Mouse (Mus musculus) testis, adult 2 months (tissue): ENCODE results near the gene Dbn1. TPM values are rescaled to one million over a fixed set of nuclear protein-coding genes. Genes with fewer than 3 reads are reported as not detected.

Source experiments
- H3K27ac ChIP-seq: fragments of 200-500 bp; 2 replicates; pipeline ENCODE4 v1.5.1; 2012; ENCODE audit warnings: low read depth, low read length; ENCODE audit not compliant: control insufficient read depth, insufficient read depth
- H3K27me3 ChIP-seq: fragments of 200-500 bp; 2 replicates; pipeline ENCODE4 v1.6.1; 2012; ENCODE audit warnings: mild to moderate bottlenecking, low read length, moderate library complexity; ENCODE audit not compliant: control insufficient read depth, insufficient read depth
- H3K36me3 ChIP-seq: fragments of 200-500 bp; 2 replicates; pipeline ENCODE4 v1.6.1; 2012; ENCODE audit warnings: mild to moderate bottlenecking, low read length; ENCODE audit not compliant: control insufficient read depth, insufficient read depth
- H3K4me1 ChIP-seq: fragments of 200-500 bp; 2 replicates; pipeline ENCODE4 v1.6.1; 2012; ENCODE audit warnings: low read length; ENCODE audit not compliant: control insufficient read depth, insufficient read depth
- H3K4me3 ChIP-seq: fragments of 200-500 bp; 2 replicates; pipeline ENCODE4 v1.5.1; 2012; ENCODE audit warnings: low read depth, mild to moderate bottlenecking, low read length, moderate library complexity, mixed read lengths; ENCODE audit not compliant: control insufficient read depth
- CTCF ChIP-seq: fragments of 200-500 bp; IDR thresholded peaks from 2 replicates; pipeline ENCODE4 v1.5.1; 2012; ENCODE audit warnings: low read depth, mild to moderate bottlenecking, inconsistent platforms, low read length, moderate library complexity; ENCODE audit not compliant: control insufficient read depth, insufficient read depth, insufficient replicate concordance
- POLR2A ChIP-seq: fragments of 200-500 bp; IDR thresholded peaks from 2 replicates; pipeline ENCODE4 v1.6.1; 2012; ENCODE audit warnings: low read depth, mild to moderate bottlenecking, inconsistent platforms, low read length, moderate library complexity; ENCODE audit not compliant: control insufficient read depth
- polyA plus RNA-seq: library from polyadenylated mRNA; depleted of rRNA; stranded (reverse); fragments of >200 nt; gene quantifications from 2 replicates; pipeline ENCODE4 v1.2.3, GENCODE M21; 2012; rRNA removed

The Dbn1 gene
- polyA plus RNA-seq, 1 experiment = 89.3 TPM

- peaks cover 3% of the 10 kb centered on the region; the same call in 1 of the 2 replicates for H3K4me1 ChIP-seq
- no peak for TF ChIP-seq CTCF
- H3K4me3 ChIP-seq = no peak overlapping the region
- no peaks in the 10 kb centered on the region for H3K27me3 ChIP-seq
- H3K36me3 ChIP-seq = no peaks in the 10 kb centered on the region
- no peak overlapping the region for H3K27ac ChIP-seq
Observed at GRCm38 (mm10) chr13:55430566-55430965, 57.3 kb downstream of the Dbn1 start.

- H3K4me3 ChIP-seq = no peak overlapping the region
- H3K4me1 ChIP-seq = peaks cover 3% of the 10 kb centered on the region; the same call in 1 of the 2 replicates
- no peaks in the 10 kb centered on the region for H3K27me3 ChIP-seq
- peak overlapping the region; percentile 85 for H3K27ac ChIP-seq
- no peaks in the 10 kb centered on the region for H3K36me3 ChIP-seq
- TF ChIP-seq CTCF (no peak), POLR2A (no peak)
Observed at GRCm38 (mm10) chr13:55429226-55429888, 58.6 kb downstream of the Dbn1 start.

GRCm38 (mm10) chr13:55426613-55427012 lies 61.3 kb downstream of the Dbn1 start, which contains the start of gene F12:
TSS of gene F12 (minus strand) at chr13:55426793.
- no peak for TF ChIP-seq POLR2A
- no peak for TF ChIP-seq CTCF

More at GRCm38 (mm10) chr13:55426613-55427012, 61.3 kb downstream of the Dbn1 start, which contains the start of gene F12:
- Histone ChIP-seq H3K36me3 (no peaks in the 10 kb centered on the region), H3K4me3 (no peak within 1 kb of the TSS), H3K4me1 (peaks cover 4% of the 10 kb centered on the region), H3K27ac (no peak within 1 kb of the TSS), H3K27me3 (no peaks in the 10 kb centered on the region)

Other genes with a start within 250 kb of the Dbn1 start
- 32.7 and 40.0 TPM in 2 replicates for gene Prelid1, start 167.6 kb downstream of the Dbn1 start, polyA plus RNA-seq
- 33.4 and 37.0 TPM in 2 replicates for gene Rab24, start 166.2 kb downstream of the Dbn1 start, polyA plus RNA-seq
- 2.3 and 2.4 TPM in 2 replicates for gene Mxd3, start 158.3 kb downstream of the Dbn1 start, polyA plus RNA-seq
- gene Lman2, start 125.3 kb downstream of the Dbn1 start, polyA plus RNA-seq = 43.7 and 44.8 TPM in 2 replicates
- 0.10 and 0.14 TPM in 2 replicates for gene Rgs14, start 118.4 kb downstream of the Dbn1 start, polyA plus RNA-seq
- 0.16 and 0.22 TPM in 2 replicates for gene Slc34a1, start 89.9 kb downstream of the Dbn1 start, polyA plus RNA-seq
- 279 and 352 TPM in 2 replicates for gene Pfn3, start 72.9 kb downstream of the Dbn1 start, polyA plus RNA-seq
- 3.0 and 3.4 TPM in 2 replicates for gene F12, start 61.3 kb downstream of the Dbn1 start, polyA plus RNA-seq
- gene Grk6, start 43.0 kb downstream of the Dbn1 start, polyA plus RNA-seq = 7.8 and 8.4 TPM in 2 replicates
- gene Prr7, start 23.8 kb downstream of the Dbn1 start, polyA plus RNA-seq = 20.3 and 24.9 TPM in 2 replicates
- gene Pdlim7, start 25.6 kb upstream of the Dbn1 start, polyA plus RNA-seq = 7.6 and 14.5 TPM in 2 replicates
- gene Dok3, start 41.2 kb upstream of the Dbn1 start, polyA plus RNA-seq = 2.3 TPM in 2 replicates
- gene Ddx41, start 48.5 kb upstream of the Dbn1 start, polyA plus RNA-seq = 52.0 and 58.5 TPM in 2 replicates
- gene Fam193b, start 83.0 kb upstream of the Dbn1 start, polyA plus RNA-seq = 28.5 and 28.8 TPM in 2 replicates
- gene Tmed9, start 85.6 kb upstream of the Dbn1 start, polyA plus RNA-seq = 35.4 and 36.5 TPM in 2 replicates
- 13.0 and 15.6 TPM in 2 replicates for gene B4galt7, start 111.8 kb upstream of the Dbn1 start, polyA plus RNA-seq
- 24.8 and 26.8 TPM in 2 replicates for gene Caml, start 134.9 kb upstream of the Dbn1 start, polyA plus RNA-seq
- gene Ddx46, start 146.9 kb upstream of the Dbn1 start, polyA plus RNA-seq = 25.3 and 27.7 TPM in 2 replicates
- gene B230219D22Rik, start 205.0 kb upstream of the Dbn1 start, polyA plus RNA-seq = 6.1 and 7.6 TPM in 2 replicates
- gene Txndc15, start 226.5 kb upstream of the Dbn1 start, polyA plus RNA-seq = 7.8 and 8.1 TPM in 2 replicates
- 4.8 and 6.3 TPM in 2 replicates for gene Pcbd2, start 239.3 kb upstream of the Dbn1 start, polyA plus RNA-seq